Mouse (Mus musculus): ENCODE data around the gene Tsnaxip1. TPM values are rescaled to one million over a fixed set of nuclear protein-coding genes. Genes with fewer than 3 reads are reported as not detected.

The Tsnaxip1 gene
- polyA plus RNA-seq, 1 experiment from 2014 or later = 3.4 TPM

DNA sequence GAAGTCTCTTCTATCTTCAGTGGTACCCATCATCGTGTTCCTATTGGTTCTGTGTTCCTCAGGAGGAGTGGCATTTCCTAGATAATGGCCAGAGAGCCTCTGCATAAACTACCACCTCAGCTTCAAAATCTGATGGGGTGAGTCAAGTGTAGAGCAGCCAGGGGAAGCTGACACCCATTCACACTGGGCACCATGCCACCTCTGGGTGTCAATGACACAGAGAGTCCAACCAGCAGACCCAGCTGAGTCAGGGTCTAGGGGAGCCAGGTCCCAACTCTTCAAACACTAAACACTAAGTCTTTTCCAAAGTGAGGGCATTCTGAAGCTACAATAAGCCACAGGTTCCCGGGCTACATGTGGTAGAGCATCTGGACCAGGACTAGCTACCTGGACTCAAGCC lies 19.1 kb upstream of the Tsnaxip1 start:
- WGBS = 98% methylated on average over 2 of the region's 2 CpGs
- Histone ChIP-seq H3K27ac (replicated peaks; ENCODE audit: low read depth, low read length) (no peak overlapping the region), H3K4me1 (ENCODE audit: control insufficient read depth, insufficient read depth, low read length) (no peaks in the 10 kb centered on the region), H3K27me3 (replicated peaks; ENCODE audit: control insufficient read depth, insufficient read depth, low read length) (no peaks in the 10 kb centered on the region), H3K4me3 (ENCODE audit: low read depth, low read length) (no peak overlapping the region), H3K9me3 (ENCODE audit: control insufficient read depth, low read length) (no peaks in the 10 kb centered on the region), H3K4me2 (ENCODE audit: low read depth, low read length) (no peak overlapping the region), H3K9ac (ENCODE audit: low read depth, low read length) (no peak overlapping the region), H3K36me3 (ENCODE audit: control insufficient read depth, insufficient read depth, low read length) (peaks cover 27% of the 10 kb centered on the region)
- ATAC-seq (ENCODE audit: low read depth) (no peak), DNase-seq (ENCODE audit: low spot score) (no peak)

DNA sequence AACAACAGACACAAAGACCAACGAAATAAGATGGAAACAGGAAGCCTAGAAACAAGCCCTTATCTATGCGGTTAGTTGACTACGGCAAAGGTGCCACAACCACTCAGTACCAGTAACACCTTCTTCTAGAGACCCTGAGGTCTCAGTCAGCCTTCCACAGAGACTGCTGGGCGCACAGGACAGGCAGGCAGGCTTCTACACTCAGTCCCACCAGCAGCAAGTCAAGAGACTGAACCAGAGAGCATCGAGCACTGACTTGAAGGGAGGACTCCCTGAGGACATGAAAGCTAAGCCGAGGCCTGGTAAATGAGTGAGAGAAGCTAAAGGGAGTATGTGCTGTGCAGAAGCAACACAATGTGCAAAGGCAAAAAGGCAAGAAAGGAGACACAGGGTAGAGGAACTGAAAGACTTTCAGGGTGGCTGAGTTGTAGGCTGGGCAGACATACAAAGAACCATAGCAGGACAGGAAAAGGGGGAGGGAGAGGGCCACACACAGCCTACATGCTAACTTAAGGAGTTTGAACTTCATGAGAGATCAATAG lies 17.2 kb upstream of the Tsnaxip1 start:
- H3K4me1 ChIP-seq (ENCODE audit: control insufficient read depth, insufficient read depth, low read length) = no peaks in the 10 kb centered on the region
- H3K36me3 ChIP-seq (ENCODE audit: control insufficient read depth, insufficient read depth, low read length) = peaks cover 17% of the 10 kb centered on the region
- no peak overlapping the region for H3K4me3 ChIP-seq (ENCODE audit: low read depth, low read length)
- H3K27ac ChIP-seq (replicated peaks; ENCODE audit: low read depth, low read length) = no peak overlapping the region
- H3K9ac ChIP-seq (ENCODE audit: low read depth, low read length) = no peak overlapping the region
- H3K27me3 ChIP-seq (replicated peaks; ENCODE audit: control insufficient read depth, insufficient read depth, low read length) = no peaks in the 10 kb centered on the region
- no peaks in the 10 kb centered on the region for H3K9me3 ChIP-seq (ENCODE audit: control insufficient read depth, low read length)
- DNase-seq (ENCODE audit: low spot score) = no peak
- no peak for ATAC-seq (ENCODE audit: low read depth)
- H3K4me2 ChIP-seq (ENCODE audit: low read depth, low read length) = no peak overlapping the region
- WGBS = 79% methylated on average over 6 of the region's 6 CpGs

DNA sequence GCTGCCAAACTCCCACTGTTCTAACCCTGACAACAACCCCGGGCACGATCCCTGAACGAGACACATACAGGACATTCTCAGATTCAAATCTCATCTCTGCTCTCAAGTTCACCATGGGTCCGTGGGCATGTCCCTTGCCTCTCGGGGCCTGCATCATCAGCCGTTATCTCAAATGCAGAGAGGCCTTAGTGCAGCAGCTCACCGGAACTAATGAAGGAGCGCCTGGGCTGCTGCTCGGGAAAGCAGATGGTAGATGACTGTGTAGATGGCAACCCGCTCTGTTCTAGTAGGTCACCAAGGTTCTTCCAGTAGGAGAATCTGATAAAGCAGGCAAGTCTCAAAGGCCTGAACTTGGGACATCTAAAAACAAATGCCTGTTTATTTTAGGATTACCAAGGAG lies 16.5 kb upstream of the Tsnaxip1 start:
- DNase-seq (ENCODE audit: low spot score) (no peak), ATAC-seq (ENCODE audit: low read depth) (no peak)
- H3K4me3 ChIP-seq (ENCODE audit: low read depth, low read length) = no peak overlapping the region
- peaks cover 14% of the 10 kb centered on the region; the same call in 1 of the 2 replicates for H3K36me3 ChIP-seq (ENCODE audit: control insufficient read depth, insufficient read depth, low read length)
- no peaks in the 10 kb centered on the region for H3K9me3 ChIP-seq (ENCODE audit: control insufficient read depth, low read length)
- WGBS = 85% methylated on average over 10 of the region's 10 CpGs
- no peak overlapping the region for H3K27ac ChIP-seq (replicated peaks; ENCODE audit: low read depth, low read length)
- H3K4me1 ChIP-seq (ENCODE audit: control insufficient read depth, insufficient read depth, low read length) = no peaks in the 10 kb centered on the region
- no peak overlapping the region for H3K4me2 ChIP-seq (ENCODE audit: low read depth, low read length)
- H3K27me3 ChIP-seq (replicated peaks; ENCODE audit: control insufficient read depth, insufficient read depth, low read length) = no peaks in the 10 kb centered on the region
- no peak overlapping the region for H3K9ac ChIP-seq (ENCODE audit: low read depth, low read length)

DNA sequence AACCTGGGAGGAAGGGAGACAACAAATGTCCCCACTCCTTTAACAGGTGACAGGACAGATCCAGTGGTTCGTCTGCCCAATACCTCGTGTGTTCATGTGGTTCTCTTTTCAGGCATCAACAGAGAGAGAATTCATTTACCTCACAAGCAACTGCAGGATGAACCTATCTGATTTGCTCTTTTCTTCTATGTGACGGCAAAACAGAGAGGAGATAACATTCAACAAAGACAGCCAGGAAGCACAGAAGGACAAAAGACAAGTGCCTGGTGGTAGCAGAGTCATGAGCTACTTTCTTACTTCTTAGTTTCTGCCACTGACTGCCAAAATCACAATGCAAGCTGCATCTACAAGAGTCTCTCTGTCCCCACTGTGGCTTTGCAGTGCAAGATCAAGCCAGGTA lies 16.0 kb upstream of the Tsnaxip1 start:
- Histone ChIP-seq H3K4me3 (ENCODE audit: low read depth, low read length) (no peak overlapping the region), H3K4me1 (ENCODE audit: control insufficient read depth, insufficient read depth, low read length) (no peaks in the 10 kb centered on the region), H3K36me3 (ENCODE audit: control insufficient read depth, insufficient read depth, low read length) (peaks cover 14% of the 10 kb centered on the region; the same call in 1 of the 2 replicates), H3K27me3 (replicated peaks; ENCODE audit: control insufficient read depth, insufficient read depth, low read length) (no peaks in the 10 kb centered on the region), H3K9ac (ENCODE audit: low read depth, low read length) (no peak overlapping the region), H3K27ac (replicated peaks; ENCODE audit: low read depth, low read length) (no peak overlapping the region), H3K9me3 (ENCODE audit: control insufficient read depth, low read length) (no peaks in the 10 kb centered on the region), H3K4me2 (ENCODE audit: low read depth, low read length) (no peak overlapping the region)
- 85% methylated on average over 3 of the region's 3 CpGs for WGBS
- DNase-seq (ENCODE audit: low spot score) = no peak
- ATAC-seq (ENCODE audit: low read depth) = no peak

DNA sequence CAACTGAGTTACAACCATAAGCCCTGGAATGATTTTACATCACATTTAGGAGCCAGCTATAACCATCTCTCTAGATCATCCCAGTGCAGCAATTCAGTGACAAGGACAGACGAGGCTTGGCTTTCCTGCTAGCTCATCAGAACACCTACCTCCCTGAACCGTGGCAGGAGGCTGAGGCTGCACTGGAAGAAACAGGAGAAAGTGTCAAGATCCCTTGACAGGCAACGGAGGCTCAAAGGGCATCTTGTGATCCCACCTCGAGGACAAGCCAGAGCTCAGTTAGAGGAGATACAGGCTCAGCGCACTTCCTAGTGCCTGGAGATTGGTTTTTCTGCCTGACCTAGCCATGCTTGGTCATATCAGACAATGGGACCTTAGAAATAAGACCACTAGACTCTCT lies 15.0 kb upstream of the Tsnaxip1 start:
- no peak for ATAC-seq (ENCODE audit: low read depth)
- peaks cover 14% of the 10 kb centered on the region; the same call in 1 of the 2 replicates for H3K36me3 ChIP-seq (ENCODE audit: control insufficient read depth, insufficient read depth, low read length)
- WGBS = 85% methylated on average over 5 of the region's 5 CpGs

DNA sequence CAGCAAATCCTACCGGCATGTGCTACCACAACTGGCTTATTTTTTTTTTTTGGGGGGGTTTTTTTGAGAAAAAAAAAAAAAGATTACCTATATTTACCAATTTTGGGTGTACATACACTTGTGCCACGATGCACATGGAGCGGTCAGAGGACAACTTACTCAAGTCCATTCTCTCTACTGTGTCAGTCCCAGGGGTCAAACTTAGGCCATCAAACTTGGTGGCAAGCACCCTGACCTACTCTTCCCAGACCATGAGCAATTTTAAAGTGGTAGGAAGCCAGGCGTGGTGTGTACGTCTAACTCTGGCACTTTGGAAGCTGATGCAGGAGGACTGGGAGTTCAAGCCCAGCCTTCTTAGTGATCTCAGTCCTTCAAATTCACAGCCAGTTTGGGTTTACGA lies 14.3 kb upstream of the Tsnaxip1 start:
- no peaks in the 10 kb centered on the region for H3K27me3 ChIP-seq (replicated peaks; ENCODE audit: control insufficient read depth, insufficient read depth, low read length)
- H3K27ac ChIP-seq (replicated peaks; ENCODE audit: low read depth, low read length) = no peak overlapping the region
- peaks cover 14% of the 10 kb centered on the region; the same call in 1 of the 2 replicates for H3K36me3 ChIP-seq (ENCODE audit: control insufficient read depth, insufficient read depth, low read length)
- ATAC-seq (ENCODE audit: low read depth) (no peak), DNase-seq (ENCODE audit: low spot score) (no peak)
- no peaks in the 10 kb centered on the region for H3K9me3 ChIP-seq (ENCODE audit: control insufficient read depth, low read length)
- H3K4me3 ChIP-seq (ENCODE audit: low read depth, low read length) = no peak overlapping the region
- no peak overlapping the region for H3K4me2 ChIP-seq (ENCODE audit: low read depth, low read length)
- no peak overlapping the region for H3K9ac ChIP-seq (ENCODE audit: low read depth, low read length)
- WGBS = 94% methylated on average over 6 of the region's 6 CpGs
- H3K4me1 ChIP-seq (ENCODE audit: control insufficient read depth, insufficient read depth, low read length) = no peaks in the 10 kb centered on the region

More for the DNA sequence above, 15.0 kb upstream of the Tsnaxip1 start:
- Histone ChIP-seq H3K4me2 (ENCODE audit: low read depth, low read length) (no peak overlapping the region), H3K9ac (ENCODE audit: low read depth, low read length) (no peak overlapping the region), H3K27ac (replicated peaks; ENCODE audit: low read depth, low read length) (no peak overlapping the region), H3K9me3 (ENCODE audit: control insufficient read depth, low read length) (no peaks in the 10 kb centered on the region), H3K27me3 (replicated peaks; ENCODE audit: control insufficient read depth, insufficient read depth, low read length) (no peaks in the 10 kb centered on the region), H3K4me3 (ENCODE audit: low read depth, low read length) (no peak overlapping the region), H3K4me1 (ENCODE audit: control insufficient read depth, insufficient read depth, low read length) (no peaks in the 10 kb centered on the region)
- DNase-seq (ENCODE audit: low spot score) = no peak

DNA sequence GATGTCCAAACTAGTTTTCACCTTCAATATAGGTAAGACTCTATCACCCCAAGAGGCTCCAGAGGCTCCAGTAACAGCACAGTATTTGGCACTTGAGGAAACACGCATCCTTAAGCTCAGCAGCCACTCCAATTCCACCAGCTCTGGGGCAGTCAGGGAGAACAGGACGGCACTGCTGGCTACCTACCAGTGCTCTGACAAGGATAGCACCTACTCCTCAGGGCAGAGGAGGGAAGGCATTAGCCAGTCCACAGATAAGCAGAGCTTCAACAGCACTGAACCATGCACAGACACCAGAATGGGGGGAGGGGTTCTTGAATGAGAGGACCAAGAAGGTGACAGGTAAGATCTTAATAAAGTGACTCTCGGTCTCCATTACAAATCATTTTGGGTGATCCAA lies 7.9 kb upstream of the Tsnaxip1 start:
- no peak for DNase-seq (ENCODE audit: low spot score)
- 91% methylated on average over 3 of the region's 3 CpGs for whole genome bisulfite sequencing
- H3K36me3 ChIP-seq (ENCODE audit: control insufficient read depth, insufficient read depth, low read length) = peaks cover 49% of the 10 kb centered on the region

DNA sequence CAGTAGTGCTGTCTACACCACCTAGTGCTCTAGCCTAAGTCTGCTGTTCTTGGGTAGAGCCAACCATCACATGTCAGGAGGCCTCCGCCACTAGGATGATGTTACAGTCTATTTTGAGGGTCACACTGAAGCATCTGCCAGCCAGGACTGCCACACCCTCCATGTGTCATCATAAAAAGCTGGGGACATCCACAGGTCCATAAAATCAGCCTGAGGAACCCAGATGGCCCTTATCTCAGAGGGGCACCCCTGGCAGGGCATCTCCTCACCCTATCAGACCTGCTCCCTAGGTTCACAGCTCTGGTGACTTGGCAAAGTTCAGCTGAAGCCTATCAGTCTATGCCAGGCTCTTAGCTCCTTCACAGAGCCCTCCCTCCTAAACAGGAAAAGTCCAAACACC lies 6.6 kb upstream of the Tsnaxip1 start:
- WGBS = 86% methylated on average over 1 of the region's 1 CpGs
- peaks cover 58% of the 10 kb centered on the region for H3K36me3 ChIP-seq (ENCODE audit: control insufficient read depth, insufficient read depth, low read length)

More for the DNA sequence above, 7.9 kb upstream of the Tsnaxip1 start:
- Histone ChIP-seq H3K4me2 (ENCODE audit: low read depth, low read length) (no peak overlapping the region), H3K4me3 (ENCODE audit: low read depth, low read length) (no peak overlapping the region), H3K27me3 (replicated peaks; ENCODE audit: control insufficient read depth, insufficient read depth, low read length) (no peaks in the 10 kb centered on the region), H3K4me1 (ENCODE audit: control insufficient read depth, insufficient read depth, low read length) (no peaks in the 10 kb centered on the region), H3K9ac (ENCODE audit: low read depth, low read length) (no peak overlapping the region), H3K9me3 (ENCODE audit: control insufficient read depth, low read length) (no peaks in the 10 kb centered on the region), H3K27ac (replicated peaks; ENCODE audit: low read depth, low read length) (no peak overlapping the region)
- ATAC-seq (ENCODE audit: low read depth) = no peak

DNA sequence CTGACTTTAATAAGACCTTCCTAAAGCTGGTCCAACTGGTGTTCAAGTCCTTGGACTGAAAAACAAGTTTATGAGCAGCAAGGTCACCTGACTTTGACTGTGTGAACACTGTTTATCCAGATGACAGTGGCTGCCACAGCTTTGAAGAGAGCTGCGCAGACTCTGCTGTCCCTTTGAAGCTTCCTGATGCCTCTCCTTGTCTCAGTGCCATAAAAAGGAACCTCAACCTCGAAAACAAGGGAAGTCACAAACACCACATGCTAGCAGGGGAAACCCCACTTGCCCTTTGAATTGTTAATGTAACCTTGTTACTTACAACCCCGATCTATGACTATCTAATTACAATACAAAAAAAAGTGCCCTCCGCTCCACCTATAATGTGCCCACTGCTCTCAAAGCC lies 2.0 kb upstream of the Tsnaxip1 start:
- peak overlapping the region; percentile 85; the same call in 1 of the 2 replicates for H3K9ac ChIP-seq (ENCODE audit: low read depth, low read length)

More for the DNA sequence above, 6.6 kb upstream of the Tsnaxip1 start:
- no peaks in the 10 kb centered on the region for H3K9me3 ChIP-seq (ENCODE audit: control insufficient read depth, low read length)
- no peak overlapping the region for H3K9ac ChIP-seq (ENCODE audit: low read depth, low read length)
- H3K4me3 ChIP-seq (ENCODE audit: low read depth, low read length) = no peak overlapping the region
- ATAC-seq (ENCODE audit: low read depth) = no peak
- H3K4me2 ChIP-seq (ENCODE audit: low read depth, low read length) = no peak overlapping the region
- no peaks in the 10 kb centered on the region for H3K27me3 ChIP-seq (replicated peaks; ENCODE audit: control insufficient read depth, insufficient read depth, low read length)
- DNase-seq (ENCODE audit: low spot score) = no peak
- H3K4me1 ChIP-seq (ENCODE audit: control insufficient read depth, insufficient read depth, low read length) = 0 out of 2 replicates have a peak, but pooled peaks cover 3% of the 10 kb centered on the region
- no peak overlapping the region for H3K27ac ChIP-seq (replicated peaks; ENCODE audit: low read depth, low read length)

More for the DNA sequence above, 2.0 kb upstream of the Tsnaxip1 start:
- Histone ChIP-seq H3K4me1 (ENCODE audit: control insufficient read depth, insufficient read depth, low read length) (peaks cover 10% of the 10 kb centered on the region; the same call in 1 of the 2 replicates), H3K27ac (replicated peaks; ENCODE audit: low read depth, low read length) (no peak overlapping the region), H3K9me3 (ENCODE audit: control insufficient read depth, low read length) (no peaks in the 10 kb centered on the region), H3K4me2 (ENCODE audit: low read depth, low read length) (peak overlapping the region; percentile 80), H3K4me3 (ENCODE audit: low read depth, low read length) (peak overlapping the region; percentile 83), H3K27me3 (replicated peaks; ENCODE audit: control insufficient read depth, insufficient read depth, low read length) (no peaks in the 10 kb centered on the region), H3K36me3 (ENCODE audit: control insufficient read depth, insufficient read depth, low read length) (peaks cover 45% of the 10 kb centered on the region)
- DNase-seq (ENCODE audit: low spot score) (no peak), ATAC-seq (ENCODE audit: low read depth) (no peak)
- 78% methylated on average over 4 of the region's 4 CpGs for WGBS
